Mouse (Mus musculus) hindbrain, embryonic 14.5 days (tissue): Measurements from ENCODE around the gene Vmn2r10. TPM values are rescaled to one million over a fixed set of nuclear protein-coding genes. Genes with fewer than 3 reads are reported as not detected.
"Not testable (repeated sequence)": the region's sequence is repeated elsewhere in the genome, so short reads cannot be mapped to it uniquely, and the experiment has no call there.

Source experiments
- ATAC-seq: fragments of 200-750 bp; cut with Nextera tagmentation; 2 replicates; pipeline ENCODE4 v1.8.0; 2017; ENCODE audit warnings: moderate number of reproducible peaks, mild to moderate bottlenecking, moderate TSS enrichment, moderate library complexity; ENCODE audit not compliant: low FRiP score
- DNase-seq: peaks from one replicate; pipeline ENCODE4 v3.0.0-alpha.2; 2015; ENCODE audit warnings: low spot score
- H3K27ac ChIP-seq: fragments of 300-500 bp; sonication (generic); 2 replicates; pipeline ENCODE4 v1.5.1; 2014; ENCODE audit warnings: mild to moderate bottlenecking, moderate library complexity
- H3K27me3 ChIP-seq: fragments of 300-500 bp; sonication (generic); 2 replicates; pipeline ENCODE4 v1.6.1; 2014; ENCODE audit warnings: mild to moderate bottlenecking, low read length, mixed read lengths; ENCODE audit not compliant: control insufficient read depth, insufficient read depth
- H3K36me3 ChIP-seq: fragments of 300-500 bp; sonication (generic); replicated peaks from 2 replicates; pipeline ENCODE4 v1.6.1; 2014; ENCODE audit not compliant: control insufficient read depth, insufficient read depth
- H3K4me1 ChIP-seq: fragments of 300-500 bp; sonication (generic); replicated peaks from 2 replicates; pipeline ENCODE4 v1.6.1; 2014; ENCODE audit warnings: antibody characterized with exemption, low read length, mixed read lengths; ENCODE audit not compliant: control insufficient read depth, insufficient read depth
- H3K4me2 ChIP-seq: fragments of 300-500 bp; sonication (generic); replicated peaks from 2 replicates; pipeline ENCODE4 v1.6.1; 2014; ENCODE audit warnings: mild to moderate bottlenecking, moderate library complexity
- H3K4me3 ChIP-seq: fragments of 300-500 bp; sonication (generic); replicated peaks from 2 replicates; pipeline ENCODE4 v1.5.1; 2014; ENCODE audit warnings: mild to moderate bottlenecking, low read length
- H3K9ac ChIP-seq: fragments of 300-500 bp; sonication (generic); 2 replicates; pipeline ENCODE4 v1.6.1; 2014
- H3K9me3 ChIP-seq: fragments of 300-500 bp; sonication (generic); 2 replicates; pipeline ENCODE4 v1.6.1; 2016; ENCODE audit warnings: low read length; ENCODE audit not compliant: control insufficient read depth
- WGBS: fragments of 180-500 bp; shearing (Covaris S2); extraction: QIAGEN DNeasy Blood & Tissue Kit; methylation state at CpG from one replicate; pipeline ENCODE4 v1.1.7; 2014; 5-methylcytosine and 5-hydroxymethylcytosine counted together
- polyA plus RNA-seq: library from polyadenylated mRNA; unstranded; fragments of >200 nt; fragmentation: Nextera tagmentation; extraction: Ambion mirVana; gene quantifications from 2 replicates; pipeline ENCODE4 v1.2.1, GENCODE M21; 2014

Gene Vmn2r10
- polyA plus RNA-seq, result not detected in 2 replicates

DNA sequence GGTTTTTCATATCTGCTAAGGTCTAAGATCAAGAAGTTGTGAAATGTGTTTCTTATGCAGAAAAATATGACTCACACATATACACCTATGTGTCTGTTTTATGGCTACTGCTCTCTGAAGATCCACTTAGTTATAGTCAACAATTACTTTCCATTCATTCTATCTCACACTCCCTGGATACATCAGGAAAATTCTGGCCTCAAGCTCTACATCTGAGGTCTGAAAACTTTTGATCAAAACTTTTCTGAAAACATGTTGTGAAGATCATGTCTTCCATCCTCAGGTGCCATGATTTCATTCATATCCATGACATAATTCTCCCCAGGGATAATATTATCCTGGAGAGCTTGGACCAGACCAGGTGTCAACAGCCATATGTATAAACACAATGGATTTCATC is at the start of gene Vmn2r10:
Vmn2r10 (minus strand) TSS at position 101 of the 400 bp plus-strand sequence.
- not testable (repeated sequence) for H3K36me3 ChIP-seq, DNase-seq, H3K4me3 ChIP-seq, ATAC-seq, H3K4me1 ChIP-seq, H3K27ac ChIP-seq, H3K4me2 ChIP-seq, H3K9me3 ChIP-seq, H3K9ac ChIP-seq, H3K27me3 ChIP-seq

DNA sequence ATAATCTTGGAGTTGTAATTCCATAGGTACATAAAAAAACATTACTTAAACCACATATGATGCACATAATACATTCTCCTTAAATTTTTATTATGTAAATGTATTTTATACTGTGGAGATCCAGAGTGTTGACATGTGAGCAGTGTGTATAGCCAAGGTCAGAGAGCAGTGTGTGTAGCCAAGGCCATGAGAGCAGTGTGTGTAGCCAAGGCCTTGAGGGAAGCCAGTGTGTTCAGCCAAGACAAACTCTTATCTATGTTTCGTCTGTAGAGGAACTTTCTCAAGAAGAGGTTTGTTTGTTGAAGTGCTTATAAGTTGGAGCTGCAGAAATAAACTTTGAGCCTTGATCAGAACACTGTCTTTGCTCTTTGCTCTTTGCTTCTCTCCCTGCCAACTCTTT is 49.0 kb upstream of the Vmn2r10 start:
- Histone ChIP-seq H3K27me3 (no peaks in the 10 kb centered on the region), H3K9ac (no peak overlapping the region), H3K4me2 (no peak overlapping the region), H3K9me3 (peaks cover 28% of the 10 kb centered on the region; the same call in 1 of the 2 replicates), H3K27ac (no peak overlapping the region), H3K4me1 (no peaks in the 10 kb centered on the region), H3K4me3 (no peak overlapping the region), H3K36me3 (no peaks in the 10 kb centered on the region)
- DNase-seq (no peak), ATAC-seq (no peak)
- 74% methylated on average over 1 of the region's 1 CpGs for WGBS

GRCm38 (mm10) chr5:109032591-109032990 is 26.3 kb upstream of the Vmn2r10 start:
- Histone ChIP-seq H3K27me3 (no peaks in the 10 kb centered on the region), H3K4me2 (no peak overlapping the region), H3K4me1 (no peaks in the 10 kb centered on the region), H3K4me3 (no peak overlapping the region), H3K9ac (no peak overlapping the region), H3K36me3 (no peaks in the 10 kb centered on the region), H3K27ac (no peak overlapping the region), H3K9me3 (peaks cover 6% of the 10 kb centered on the region; the same call in 1 of the 2 replicates)
- ATAC-seq (no peak), DNase-seq (no peak)

DNA sequence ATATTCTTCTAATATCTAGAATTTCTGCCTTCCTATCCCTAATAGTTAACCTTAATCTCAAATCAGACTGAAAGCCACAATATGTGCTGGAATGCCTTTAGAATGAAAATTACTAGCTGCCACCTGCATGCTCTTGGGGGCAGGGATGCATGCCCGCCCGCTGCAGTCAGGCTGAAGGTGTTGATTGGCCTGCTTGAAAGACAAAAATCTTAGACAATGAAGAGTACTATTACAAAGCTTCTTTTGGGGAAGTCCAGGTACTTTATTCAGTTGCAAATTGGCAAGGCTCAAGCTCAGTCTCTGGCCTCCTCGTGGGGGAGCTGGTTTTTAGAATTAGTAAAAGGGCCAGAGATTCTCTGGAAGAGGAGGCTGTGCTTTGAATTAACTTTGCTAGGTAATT is 17.4 kb downstream of the Vmn2r10 start:
- 71% methylated on average over 3 of the region's 3 CpGs for WGBS
- H3K27ac ChIP-seq, result no peak overlapping the region
- no peak for DNase-seq
- no peak overlapping the region for H3K4me3 ChIP-seq
- no peak for ATAC-seq
- no peak overlapping the region for H3K9ac ChIP-seq
- H3K4me2 ChIP-seq, result no peak overlapping the region
- no peaks in the 10 kb centered on the region for H3K27me3 ChIP-seq
- no peaks in the 10 kb centered on the region for H3K36me3 ChIP-seq
- H3K4me1 ChIP-seq, result no peaks in the 10 kb centered on the region
- peaks cover 58% of the 10 kb centered on the region for H3K9me3 ChIP-seq

Other genes with a start within 250 kb of the Vmn2r10 start
- not detected in 2 replicates for gene Rnf212, start 231.5 kb downstream of the Vmn2r10 start, polyA plus RNA-seq
- not detected in 2 replicates for gene Tmed11, start 211.2 kb downstream of the Vmn2r10 start, polyA plus RNA-seq
- not detected in 2 replicates for gene Vmn2r8, start 197.7 kb downstream of the Vmn2r10 start, polyA plus RNA-seq
- not detected in 2 replicates for gene Vmn2r9, start 153.9 kb downstream of the Vmn2r10 start, polyA plus RNA-seq
- not detected in 2 replicates for gene Vmn2r11, start 53.0 kb upstream of the Vmn2r10 start, polyA plus RNA-seq
- gene Vmn2r12, start 91.4 kb upstream of the Vmn2r10 start, polyA plus RNA-seq, result not detected in 2 replicates
- gene Vmn2r13, start 185.7 kb upstream of the Vmn2r10 start, polyA plus RNA-seq, result not detected in 2 replicates
- not detected in 2 replicates for gene Vmn2r14, start 218.2 kb upstream of the Vmn2r10 start, polyA plus RNA-seq